Mouse (Mus musculus): ENCODE results near the gene Plekhn1. TPM values are rescaled to one million over a fixed set of nuclear protein-coding genes. Genes with fewer than 3 reads are reported as not detected.

The Plekhn1 gene
- polyA plus RNA-seq, 1 experiment = 7.5 TPM

DNA sequence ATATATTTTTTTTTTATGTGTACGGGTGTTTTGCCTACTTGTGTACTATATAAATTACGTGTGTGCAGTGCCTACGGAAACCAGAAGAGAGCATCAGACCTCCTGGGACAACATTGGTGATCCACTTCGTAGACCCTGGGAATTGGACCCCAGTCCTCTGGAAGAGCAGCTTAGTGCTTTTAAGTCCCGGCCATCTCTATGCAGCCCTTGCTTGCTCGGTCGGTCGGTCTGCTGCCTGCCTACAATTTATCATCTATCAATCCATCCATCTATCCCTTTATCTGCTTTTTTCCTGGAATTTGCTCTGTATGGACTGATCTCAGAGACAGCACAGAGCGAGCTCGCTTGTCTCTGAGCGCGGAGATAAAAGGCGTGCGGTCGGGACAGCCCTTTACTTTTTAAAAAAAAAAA, 708 bp upstream of the Plekhn1 start:
- Histone ChIP-seq H3K27me3 (ENCODE audit: control insufficient read depth, insufficient read depth, insufficient read length) (no peaks in the 10 kb centered on the region), H3K4me3 (ENCODE audit: insufficient read depth, poor library complexity, severe bottlenecking) (peak overlapping the region; percentile 87), H3K79me2 (ENCODE audit: control insufficient read depth, insufficient read depth) (peaks cover 54% of the 10 kb centered on the region), H3K79me3 (ENCODE audit: low read depth) (peaks cover 28% of the 10 kb centered on the region), H3K36me3 (ENCODE audit: control insufficient read depth, insufficient read depth) (peaks cover 45% of the 10 kb centered on the region), H3ac (ENCODE audit: control insufficient read depth, insufficient read length, low read depth) (peak overlapping the region; percentile 60)
- TF ChIP-seq USF1 (IDR thresholded peaks at IDR 0.05; ENCODE audit: low read depth) (no peak), CEBPB (IDR thresholded peaks at IDR 0.05; ENCODE audit: low read depth) (no peak), MAX (IDR thresholded peaks at IDR 0.05) (no peak), MYOD1 (IDR thresholded peaks at IDR 0.05; ENCODE audit: control insufficient read depth, insufficient read length, low read depth) (no peak), FOSL1 (IDR thresholded peaks at IDR 0.05; ENCODE audit: insufficient read depth, low read length, poor library complexity, severe bottlenecking) (no peak), MYOG (IDR thresholded peaks at IDR 0.05; ENCODE audit: control insufficient read depth, extremely low read depth, insufficient read length) (no peak)

DNA sequence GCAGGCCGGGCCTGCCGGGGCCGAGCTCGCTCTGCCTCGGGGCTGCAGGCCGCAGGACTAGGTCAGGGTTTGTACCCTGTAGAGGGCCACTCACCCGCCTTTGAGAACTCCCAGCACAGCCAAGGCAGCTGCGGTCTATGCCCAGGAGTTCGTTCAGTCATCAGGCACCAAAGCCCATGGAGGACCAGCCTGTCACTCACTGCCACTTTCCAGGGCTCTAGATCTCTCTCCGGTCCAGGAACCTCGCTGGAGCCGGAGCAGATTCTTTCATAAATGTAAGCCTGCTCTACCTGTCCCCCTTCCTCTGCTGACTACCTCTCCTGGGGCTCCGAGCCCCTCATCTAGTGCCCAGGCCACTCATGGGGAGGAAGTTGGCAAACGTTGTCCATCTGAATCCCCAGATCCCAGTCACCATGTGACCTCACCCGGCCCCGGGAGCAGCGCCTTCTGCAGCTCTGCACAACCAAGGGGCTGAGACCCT, 596 bp downstream of the Plekhn1 start:
- no peak for TF ChIP-seq CTCF (IDR thresholded peaks at IDR 0.05; ENCODE audit: control insufficient read depth, insufficient read depth, insufficient read length)
- TF ChIP-seq MYOG (IDR thresholded peaks at IDR 0.05; ENCODE audit: control insufficient read depth, extremely low read depth, insufficient read length) = no peak
- no peak for TF ChIP-seq MYOD1 (IDR thresholded peaks at IDR 0.05; ENCODE audit: control insufficient read depth, insufficient read length, low read depth)
- TF ChIP-seq USF1 (IDR thresholded peaks at IDR 0.05; ENCODE audit: low read depth) = peak; percentile 45
- Histone ChIP-seq H3K36me3 (ENCODE audit: control insufficient read depth, insufficient read depth) (peaks cover 32% of the 10 kb centered on the region), H3K79me2 (ENCODE audit: control insufficient read depth, insufficient read depth) (peaks cover 41% of the 10 kb centered on the region), H3K79me3 (ENCODE audit: low read depth) (peaks cover 22% of the 10 kb centered on the region), H3ac (ENCODE audit: control insufficient read depth, insufficient read length, low read depth) (peak overlapping the region; percentile 58), H3K4me3 (ENCODE audit: insufficient read depth, poor library complexity, severe bottlenecking) (peak overlapping the region; percentile 44), H3K27me3 (ENCODE audit: control insufficient read depth, insufficient read depth, insufficient read length) (no peaks in the 10 kb centered on the region)

DNA sequence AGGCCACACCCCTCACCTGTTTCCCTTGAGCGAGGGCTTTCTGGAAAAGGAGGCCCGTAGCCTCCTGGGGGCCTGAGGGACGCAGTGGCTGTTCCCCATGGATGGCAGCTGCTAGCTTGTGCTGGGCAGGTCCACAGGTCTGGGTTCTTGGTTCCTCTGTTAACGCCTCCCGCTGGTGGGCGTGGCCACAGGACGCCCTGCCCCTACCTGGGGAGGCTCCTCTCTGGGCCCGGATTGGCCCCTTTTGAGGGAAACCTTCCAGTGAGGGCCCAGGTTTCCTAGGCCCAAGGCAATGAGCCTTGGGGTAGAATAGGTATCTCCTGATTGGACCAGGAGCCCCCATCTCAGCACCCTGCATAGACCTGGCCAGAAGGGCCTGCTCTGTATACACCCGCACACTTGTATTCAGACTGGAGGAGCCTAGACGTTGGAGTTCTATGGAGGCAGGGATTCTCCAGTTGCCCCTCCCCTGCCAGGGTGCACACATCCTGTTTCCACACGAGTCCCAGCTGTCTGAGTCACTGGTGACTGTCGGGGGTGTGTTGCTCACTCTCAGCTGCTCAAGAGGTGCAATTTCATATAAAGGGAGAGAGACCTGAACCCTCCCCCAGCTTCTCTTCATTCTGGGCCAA, 6.1 kb downstream of the Plekhn1 start:
- H3K79me3 ChIP-seq (ENCODE audit: low read depth) = no peaks in the 10 kb centered on the region
- TF ChIP-seq CTCF (IDR thresholded peaks at IDR 0.05; ENCODE audit: control insufficient read depth, insufficient read depth, insufficient read length) (no peak), MYOD1 (IDR thresholded peaks at IDR 0.05; ENCODE audit: control insufficient read depth, insufficient read length, low read depth) (peak; percentile 39), MYOG (IDR thresholded peaks at IDR 0.05; ENCODE audit: control insufficient read depth, extremely low read depth, insufficient read length) (no peak), USF1 (IDR thresholded peaks at IDR 0.05; ENCODE audit: low read depth) (no peak), FOSL1 (IDR thresholded peaks at IDR 0.05; ENCODE audit: insufficient read depth, low read length, poor library complexity, severe bottlenecking) (no peak)
- H3K79me2 ChIP-seq (ENCODE audit: control insufficient read depth, insufficient read depth) = peaks cover under 1% of the 10 kb centered on the region
- H3K36me3 ChIP-seq (ENCODE audit: control insufficient read depth, insufficient read depth) = peaks cover 10% of the 10 kb centered on the region
- no peak overlapping the region for H3ac ChIP-seq (ENCODE audit: control insufficient read depth, insufficient read length, low read depth)
- H3K27me3 ChIP-seq (ENCODE audit: control insufficient read depth, insufficient read depth, insufficient read length) = no peaks in the 10 kb centered on the region
- H3K4me3 ChIP-seq (ENCODE audit: insufficient read depth, poor library complexity, severe bottlenecking) = no peak overlapping the region

DNA sequence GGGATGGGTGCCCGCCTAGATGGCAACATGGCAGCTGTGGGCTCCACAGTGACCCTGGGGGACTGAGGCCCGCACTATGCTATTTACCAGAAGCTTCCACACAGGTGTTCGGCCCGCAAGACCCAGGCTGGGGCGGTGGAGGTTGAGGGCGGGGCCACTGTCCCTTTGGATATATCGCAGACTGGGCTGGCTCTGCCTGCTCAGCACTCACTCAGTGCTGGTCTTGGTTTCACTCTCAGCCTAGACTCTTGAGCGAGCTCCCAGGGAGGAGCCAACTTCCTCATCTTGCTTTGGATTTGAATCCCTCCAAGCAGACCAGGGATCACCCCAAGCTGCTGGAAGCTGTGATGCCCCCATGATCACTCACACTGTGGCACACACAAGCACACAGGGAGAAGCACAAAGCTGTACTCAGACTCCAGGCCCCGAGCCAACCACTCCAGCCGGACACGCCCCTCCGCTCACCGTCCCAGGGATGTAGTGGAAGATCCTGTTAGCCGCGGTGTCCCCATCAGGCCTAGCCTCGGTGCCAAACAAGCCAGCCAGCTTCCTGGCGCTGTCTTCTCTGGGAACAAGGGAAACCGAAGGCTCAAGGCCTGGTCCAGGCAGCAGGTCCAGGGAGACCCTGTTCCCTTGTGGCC, 6.8 kb downstream of the Plekhn1 start:
- no peak overlapping the region for H3K4me3 ChIP-seq (ENCODE audit: insufficient read depth, poor library complexity, severe bottlenecking)
- TF ChIP-seq MYOG (IDR thresholded peaks at IDR 0.05; ENCODE audit: control insufficient read depth, extremely low read depth, insufficient read length) (no peak), CEBPB (IDR thresholded peaks at IDR 0.05; ENCODE audit: low read depth) (no peak), CTCF (IDR thresholded peaks at IDR 0.05; ENCODE audit: control insufficient read depth, insufficient read depth, insufficient read length) (no peak), USF1 (IDR thresholded peaks at IDR 0.05; ENCODE audit: low read depth) (no peak), FOSL1 (IDR thresholded peaks at IDR 0.05; ENCODE audit: insufficient read depth, low read length, poor library complexity, severe bottlenecking) (no peak), MAX (IDR thresholded peaks at IDR 0.05) (no peak), MYOD1 (IDR thresholded peaks at IDR 0.05; ENCODE audit: control insufficient read depth, insufficient read length, low read depth) (no peak)
- no peaks in the 10 kb centered on the region for H3K27me3 ChIP-seq (ENCODE audit: control insufficient read depth, insufficient read depth, insufficient read length)
- H3K79me2 ChIP-seq (ENCODE audit: control insufficient read depth, insufficient read depth) = no peaks in the 10 kb centered on the region
- H3K79me3 ChIP-seq (ENCODE audit: low read depth) = no peaks in the 10 kb centered on the region
- no peak overlapping the region for H3ac ChIP-seq (ENCODE audit: control insufficient read depth, insufficient read length, low read depth)
- H3K36me3 ChIP-seq (ENCODE audit: control insufficient read depth, insufficient read depth) = peaks cover 10% of the 10 kb centered on the region

DNA sequence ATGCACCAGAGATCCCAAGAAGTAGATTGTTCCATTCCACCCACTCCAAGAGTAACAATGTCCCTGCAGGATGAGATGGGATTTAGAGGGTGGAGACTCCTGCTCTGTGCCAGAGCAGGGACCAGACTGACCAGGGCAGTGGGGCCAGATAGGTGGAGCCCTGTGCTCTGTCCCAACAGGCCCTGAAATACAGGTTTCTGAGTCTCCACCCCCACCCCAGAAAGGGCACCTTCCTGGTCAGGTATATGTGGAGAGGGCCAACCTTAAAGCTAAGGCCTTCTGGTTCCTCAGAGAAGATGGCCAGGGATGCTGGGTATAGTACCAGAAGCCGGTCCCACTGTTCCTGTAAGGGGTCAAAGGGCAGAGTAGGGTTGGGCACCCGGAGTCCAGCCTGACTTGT, 10.4 kb downstream of the Plekhn1 start:
- Histone ChIP-seq H3ac (ENCODE audit: control insufficient read depth, insufficient read length, low read depth) (no peak overlapping the region), H3K27me3 (ENCODE audit: control insufficient read depth, insufficient read depth, insufficient read length) (no peaks in the 10 kb centered on the region), H3K79me2 (ENCODE audit: control insufficient read depth, insufficient read depth) (no peaks in the 10 kb centered on the region), H3K79me3 (ENCODE audit: low read depth) (no peaks in the 10 kb centered on the region), H3K4me3 (ENCODE audit: insufficient read depth, poor library complexity, severe bottlenecking) (no peak overlapping the region), H3K36me3 (ENCODE audit: control insufficient read depth, insufficient read depth) (no peaks in the 10 kb centered on the region)
- TF ChIP-seq MYOG (IDR thresholded peaks at IDR 0.05; ENCODE audit: control insufficient read depth, extremely low read depth, insufficient read length) = no peak
- no peak for TF ChIP-seq MYOD1 (IDR thresholded peaks at IDR 0.05; ENCODE audit: control insufficient read depth, insufficient read length, low read depth)
- TF ChIP-seq FOSL1 (IDR thresholded peaks at IDR 0.05; ENCODE audit: insufficient read depth, low read length, poor library complexity, severe bottlenecking) = no peak
- TF ChIP-seq USF1 (IDR thresholded peaks at IDR 0.05; ENCODE audit: low read depth) = no peak
- no peak for TF ChIP-seq CTCF (IDR thresholded peaks at IDR 0.05; ENCODE audit: control insufficient read depth, insufficient read depth, insufficient read length)
- TF ChIP-seq CEBPB (IDR thresholded peaks at IDR 0.05; ENCODE audit: low read depth) = no peak
- no peak for TF ChIP-seq MAX (IDR thresholded peaks at IDR 0.05)

Measured in C2C12 (cell line).